In genomic region chr17:73719021-73719748, GRCm38 (mm10) we compare ENCODE assay signal across 17 mouse cellular contexts.
"Had no signal": no experiment of that assay in that cellular context is flagged by ENCODE, and none has a peak within 500 bp of the region (broad histone marks: within the 10 kb centered on the region; RNA-seq: fewer than 3 reads in every experiment).

No protein-coding gene starts in this region.

- H3K27ac ChIP-seq: neural tube, embryonic 12.5 days; neural tube, embryonic 13.5 days; neural tube, embryonic 15.5 days; stomach, embryonic 15.5 days; stomach, postnatal 0 days had no signal

- H3K9ac ChIP-seq: neural tube, embryonic 12.5 days; neural tube, embryonic 13.5 days; neural tube, embryonic 15.5 days; stomach, embryonic 15.5 days had no signal

- H3K27me3 ChIP-seq: neural tube, embryonic 12.5 days; neural tube, embryonic 13.5 days; stomach, embryonic 15.5 days had no signal

- H3K4me2 ChIP-seq: neural tube, embryonic 12.5 days; neural tube, embryonic 13.5 days; neural tube, embryonic 15.5 days; stomach, embryonic 15.5 days had no signal

- H3K4me1 ChIP-seq: neural tube, embryonic 12.5 days; stomach, embryonic 15.5 days had no signal

- H3K36me3 ChIP-seq: neural tube, embryonic 12.5 days; neural tube, embryonic 13.5 days; neural tube, embryonic 15.5 days; stomach, embryonic 15.5 days had no signal

- H3K4me3 ChIP-seq: neural tube, embryonic 12.5 days; neural tube, embryonic 13.5 days; neural tube, embryonic 15.5 days; stomach, embryonic 15.5 days had no signal

- DNase-seq: retina, postnatal 1 day; right cerebral cortex, adult 18-20 months; right cerebral cortex, postnatal 14 days; right cerebral cortex, postnatal 25 days; right cerebral cortex, postnatal 4 days; spleen, adult 18-20 months; thymus, adult 18-20 months; thymus, adult 2 months; thymus, postnatal 14 days; thymus, postnatal 25 days; thymus, postnatal 36 days; thymus, postnatal 4 days had no signal

- H3K9me3 ChIP-seq: neural tube, embryonic 12.5 days; neural tube, embryonic 13.5 days; neural tube, embryonic 15.5 days; stomach, embryonic 15.5 days had no signal
